Mouse (Mus musculus) CD4-positive, CD25-positive, alpha-beta regulatory T cell, adult 9 weeks (primary cell): ENCODE results near the gene Folr2. TPM values are rescaled to one million over a fixed set of nuclear protein-coding genes. Genes with fewer than 3 reads are reported as not detected.

Source experiments
- polyA plus RNA-seq: library from polyadenylated mRNA; unstranded; fragments of 100-300 nt; shearing (Covaris generic); gene quantifications from one replicate; pipeline ENCODE4 v1.2.1, GENCODE M21; 2017

Gene Folr2
- not detected for polyA plus RNA-seq

DNA sequence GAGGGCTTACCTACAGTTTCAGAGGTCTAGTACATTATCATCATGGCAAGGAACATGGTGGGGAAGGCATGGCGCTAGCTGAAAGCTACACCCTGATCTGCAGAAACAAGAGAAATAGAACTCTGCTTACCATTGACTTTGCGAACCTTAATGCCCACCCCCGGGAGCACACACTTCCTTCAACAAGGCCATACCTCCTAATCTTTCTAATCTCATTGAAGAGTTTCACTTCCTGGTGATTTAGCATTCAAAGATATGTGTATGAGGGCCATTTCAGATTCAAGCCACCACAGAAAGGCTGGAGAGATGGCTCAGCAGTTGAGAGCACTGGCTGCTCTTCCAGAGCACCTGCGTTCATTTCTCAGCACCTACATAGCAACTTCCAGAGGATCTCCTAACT is at the start of gene Folr2:
Gene Folr2 (minus strand): TSS at position 101 of the 400 bp plus-strand sequence.

DNA sequence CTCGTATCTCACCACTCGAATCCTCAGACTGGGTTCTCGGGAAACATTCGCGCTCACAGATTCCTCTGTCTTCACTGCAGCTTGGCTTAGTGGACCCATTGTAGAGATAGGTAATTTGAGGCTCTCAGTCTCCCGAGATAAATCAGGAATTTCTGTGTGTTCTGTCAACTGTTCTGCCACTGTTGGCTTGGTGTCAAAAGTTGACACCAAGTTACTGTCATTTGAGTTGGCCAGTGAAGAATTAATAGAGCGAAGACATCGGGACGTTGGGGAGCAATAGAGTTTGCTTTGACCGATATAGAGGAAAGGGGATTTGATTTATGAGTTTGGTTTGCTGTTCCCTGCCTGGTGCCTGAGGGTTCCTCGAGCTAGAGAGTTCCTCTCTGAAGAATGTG is 49.3 kb upstream of the Folr2 start, which contains the start of gene Tomt:
Gene Tomt (minus strand): TSS at position 73 of the 395 bp plus-strand sequence.

DNA sequence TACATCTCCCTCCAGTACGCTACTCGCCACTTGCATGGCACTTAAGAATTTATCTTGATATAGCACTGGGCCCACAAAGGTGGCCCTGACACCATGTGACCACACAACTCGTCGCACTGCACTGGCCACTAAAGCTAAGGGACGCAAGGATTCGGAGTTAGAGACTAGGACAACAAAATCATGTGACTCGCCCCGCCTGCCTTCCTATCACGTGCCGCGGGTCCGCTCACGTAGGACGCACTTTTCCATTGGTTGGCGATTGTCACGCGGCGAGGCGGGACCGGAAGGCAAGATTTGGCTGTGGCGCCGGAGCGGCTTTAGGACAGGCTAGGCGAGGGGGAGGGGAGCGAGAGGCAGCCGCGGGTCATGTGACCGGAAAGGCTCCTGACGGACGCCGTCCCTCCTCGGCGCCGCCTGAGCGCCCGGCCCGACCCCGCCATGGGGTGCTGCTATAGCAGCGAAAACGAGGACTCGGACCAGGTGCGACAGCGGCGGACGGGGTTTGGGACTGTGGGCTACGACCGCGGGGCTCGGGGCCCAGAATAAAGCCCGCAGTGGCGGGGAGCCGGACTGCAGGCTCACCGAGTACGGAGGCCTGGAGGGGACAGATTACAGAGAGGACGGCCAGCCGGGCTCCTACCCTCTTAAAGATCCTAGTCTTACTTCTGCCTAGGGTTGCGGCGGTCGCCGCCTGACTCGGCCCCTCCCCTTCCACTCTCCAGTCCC is 48.7 kb upstream of the Folr2 start, which contains the start of gene Lamtor1:
Gene Lamtor1 (plus strand): TSS at position 344 of the 726 bp plus-strand sequence.

DNA sequence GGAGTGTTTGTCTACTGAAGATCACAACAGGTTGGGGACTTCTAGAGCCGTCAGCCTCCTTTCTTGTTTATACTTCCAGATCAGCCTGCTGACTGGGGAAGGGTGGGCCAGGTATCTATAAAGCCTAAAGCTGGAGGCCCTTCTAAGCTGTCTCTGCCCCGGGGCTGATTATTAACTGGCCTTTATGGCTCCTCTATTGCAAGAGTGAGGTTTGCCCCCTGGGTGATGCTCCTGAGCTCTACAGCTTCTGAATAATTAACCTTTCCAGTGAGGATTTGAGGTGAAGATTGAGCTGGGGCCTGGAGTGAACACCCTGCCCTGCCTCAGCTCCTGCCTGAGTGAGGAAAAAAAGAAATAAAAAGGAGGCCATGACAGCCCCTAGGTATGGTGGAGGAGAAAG is 13.6 kb upstream of the Folr2 start, which contains the start of gene Folr1:
Gene Folr1 (minus strand): TSS at position 160 of the 400 bp plus-strand sequence.

DNA sequence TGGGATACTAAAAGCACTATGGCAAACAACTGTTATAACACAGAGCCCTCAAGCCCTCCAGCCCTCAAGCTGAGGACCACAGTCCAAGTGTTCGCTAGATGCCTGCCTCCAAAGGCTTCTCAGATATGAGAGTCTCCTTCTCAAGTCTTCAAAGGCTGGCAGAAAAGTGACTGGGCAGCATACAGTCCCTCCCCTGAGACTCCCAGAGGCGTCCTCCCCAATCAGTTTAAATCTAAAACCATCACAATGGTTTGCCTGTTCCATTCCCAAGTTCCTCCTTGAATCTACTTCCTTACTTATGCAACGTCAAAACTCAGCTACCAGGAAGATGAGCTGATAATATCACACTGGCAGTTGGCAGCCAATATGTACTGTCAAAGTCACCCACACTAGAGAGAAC is 6.4 kb upstream of the Folr2 start, which contains the start of gene Anapc15:
Gene Anapc15 (plus strand): TSS at position 301 of the 400 bp plus-strand sequence.

DNA sequence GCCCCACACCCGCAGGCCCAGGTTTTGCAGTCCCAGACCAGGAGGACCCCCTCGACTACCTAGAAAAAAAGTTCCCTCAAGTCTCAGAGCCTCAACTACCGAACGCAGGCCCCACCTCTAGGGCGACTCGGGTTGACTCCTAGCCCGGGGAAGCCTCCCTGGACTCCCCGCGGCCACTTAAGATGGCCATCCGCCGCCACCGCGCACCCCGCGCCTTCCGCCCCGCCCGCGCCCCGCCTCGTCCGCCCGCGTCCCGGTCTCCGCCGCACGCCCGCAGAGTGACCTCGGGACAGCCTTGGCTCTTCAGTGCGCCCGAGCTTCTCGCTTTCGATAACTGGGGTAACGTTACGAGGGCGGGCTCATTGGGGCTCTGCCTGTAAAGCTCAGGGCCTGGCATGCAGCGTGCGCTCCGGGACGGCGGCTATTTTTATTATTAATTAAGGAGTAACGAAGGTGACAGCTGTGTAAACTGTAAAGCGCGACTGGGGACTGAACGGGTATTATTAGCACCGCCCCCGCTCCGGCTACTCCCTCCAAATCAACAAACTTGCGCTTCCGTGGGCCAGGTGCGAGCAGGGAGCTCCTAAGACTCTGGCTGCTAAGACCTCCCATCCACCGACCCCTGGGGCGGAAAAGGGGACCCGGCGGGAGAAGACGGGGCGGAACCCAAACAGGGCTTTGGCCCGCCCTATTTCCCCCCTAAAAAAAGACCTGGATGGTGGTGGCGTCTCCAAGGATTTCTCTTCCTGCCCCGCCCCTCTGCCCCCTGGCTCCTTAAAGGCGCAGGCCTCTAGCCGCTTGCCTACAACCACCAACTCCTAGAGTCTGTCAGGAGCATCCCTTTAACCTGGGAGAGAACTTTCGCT is 19.2 kb downstream of the Folr2 start, which contains the start of gene Inppl1:
Gene Inppl1 (minus strand): TSS at position 624 of the 866 bp plus-strand sequence.

DNA sequence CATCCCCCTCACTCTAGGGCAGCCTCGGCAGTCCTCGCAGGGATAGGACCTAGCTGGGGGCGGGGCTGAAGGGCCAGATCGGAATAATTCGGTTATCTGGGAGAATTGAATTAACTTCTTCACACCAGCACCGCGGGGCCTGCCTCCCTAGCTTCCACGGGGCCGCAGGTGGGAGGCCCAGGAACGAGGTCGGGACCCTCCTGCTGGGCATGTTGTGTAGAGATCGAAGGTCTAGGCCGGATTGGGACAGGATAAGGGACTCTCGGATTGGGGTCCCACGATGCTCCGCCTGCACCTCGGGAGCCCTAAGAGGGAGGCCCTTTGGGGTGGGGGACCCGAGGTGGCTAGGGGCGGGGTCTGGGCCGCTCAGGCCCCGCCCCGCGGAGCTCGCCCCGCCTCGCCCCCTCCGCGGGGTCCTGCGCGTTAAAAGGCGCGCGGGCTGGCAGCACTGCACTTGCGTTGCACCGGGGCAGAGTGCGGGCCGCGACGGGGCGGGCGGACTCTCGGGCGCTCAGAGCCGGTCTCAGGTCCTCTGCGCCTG is 39.1 kb downstream of the Folr2 start, which contains the start of gene Phox2a:
Gene Phox2a (plus strand): TSS at position 453 of the 541 bp plus-strand sequence.

Other genes with a start within 250 kb of the Folr2 start
- gene Clpb, start 193.6 kb downstream of the Folr2 start, polyA plus RNA-seq, result 26.2 TPM
- not detected for gene Phox2a, start 38.9 kb downstream of the Folr2 start, polyA plus RNA-seq
- 5.6 TPM for gene Inppl1, start 19.0 kb downstream of the Folr2 start, polyA plus RNA-seq
- 64.5 TPM for gene Anapc15, start 6.5 kb upstream of the Folr2 start, polyA plus RNA-seq
- not detected for gene Folr1, start 13.6 kb upstream of the Folr2 start, polyA plus RNA-seq
- gene Lamtor1, start 48.7 kb upstream of the Folr2 start, polyA plus RNA-seq, result 172 TPM
- gene Tomt, start 49.2 kb upstream of the Folr2 start, polyA plus RNA-seq, result 0.71 TPM
- gene Lrrc51, start 76.7 kb upstream of the Folr2 start, polyA plus RNA-seq, result 3.2 TPM
- 185 TPM for gene Numa1, start 76.9 kb upstream of the Folr2 start, polyA plus RNA-seq
- 4.6 TPM for gene Il18bp, start 161.5 kb upstream of the Folr2 start, polyA plus RNA-seq
- 27.3 TPM for gene Rnf121, start 208.3 kb upstream of the Folr2 start, polyA plus RNA-seq
- 29.3 TPM for gene Xndc1, start 208.3 kb upstream of the Folr2 start, polyA plus RNA-seq
- 1.1 TPM for gene Xntrpc, start 208.5 kb upstream of the Folr2 start, polyA plus RNA-seq
- not detected for gene Trpc2, start 225.9 kb upstream of the Folr2 start, polyA plus RNA-seq
- not detected for gene Art1, start 244.5 kb upstream of the Folr2 start, polyA plus RNA-seq